Comparison of ENCODE assay signal across 10 mouse cellular contexts in the genomic region with DNA sequence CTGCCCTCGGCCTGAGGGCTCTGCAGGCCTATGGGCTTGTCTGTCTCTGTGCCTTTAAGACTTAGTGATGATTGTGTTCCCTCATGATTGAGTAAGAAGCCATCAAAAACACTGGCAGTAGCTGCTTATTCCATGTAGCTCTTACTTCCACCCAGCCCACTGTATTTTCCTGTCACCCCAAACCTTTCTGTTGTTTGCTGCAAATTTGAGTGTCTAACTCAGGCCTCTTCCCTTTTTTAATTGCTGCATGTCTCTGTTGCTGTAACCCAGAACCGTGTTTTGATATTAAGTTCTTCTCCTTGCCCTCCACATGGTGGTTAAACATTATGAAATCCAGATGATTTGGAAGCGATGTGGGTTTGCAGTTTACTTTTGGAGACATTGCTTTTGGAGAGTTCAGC.
DNase-seq lines count a peak whose midpoint lies in the region; ATAC-seq and TF ChIP-seq lines count a peak whose summit lies in the region.
"Had no signal": no experiment of that assay in that cellular context is flagged by ENCODE, and none has a peak within 500 bp of the region (broad histone marks: within the 10 kb centered on the region; RNA-seq: fewer than 3 reads in every experiment).

No protein-coding gene starts in this region.

- ATAC-seq in liver, embryonic 15.5 days (ENCODE audit: insufficient read depth): no peak
- no peak for ATAC-seq in liver, embryonic 12.5 days
- peak; percentile 41; the same call in 1 of the 2 replicates for ATAC-seq in embryonic facial prominence, embryonic 14.5 days (ENCODE audit: low read depth)
- peak; percentile 73 for ATAC-seq in liver, postnatal 0 days
- ATAC-seq in stomach, embryonic 15.5 days (ENCODE audit: insufficient read depth, low FRiP score, low read depth): no peak
- no peak for ATAC-seq in hindbrain, embryonic 11.5 days (ENCODE audit: low FRiP score)

- H3K4me1 ChIP-seq in liver, embryonic 15.5 days (replicated peaks): no peaks in the 10 kb centered on the region
- H3K4me1 ChIP-seq in liver, embryonic 12.5 days: no peaks in the 10 kb centered on the region
- peaks cover 12% of the 10 kb centered on the region for H3K4me1 ChIP-seq in embryonic facial prominence, embryonic 14.5 days (ENCODE audit: control insufficient read depth, insufficient read depth, low read length)
- H3K4me1 ChIP-seq in liver, postnatal 0 days (ENCODE audit: insufficient read depth): peaks cover 3% of the 10 kb centered on the region; the same call in 1 of the 2 replicates
- H3K4me1 ChIP-seq in stomach, embryonic 15.5 days: 0 out of 2 replicates have a peak, but pooled peaks cover 2% of the 10 kb centered on the region
- no peaks in the 10 kb centered on the region for H3K4me1 ChIP-seq in hindbrain, embryonic 11.5 days (replicated peaks; ENCODE audit: control insufficient read depth, insufficient read depth, low read length)
- H3K4me1 ChIP-seq: hindbrain, embryonic 15.5 days had no signal

- H3K9ac ChIP-seq in liver, embryonic 15.5 days: no peak overlapping the region
- no peak overlapping the region for H3K9ac ChIP-seq in liver, embryonic 12.5 days
- H3K9ac ChIP-seq in embryonic facial prominence, embryonic 14.5 days (ENCODE audit: low read depth, low read length): 0 out of 2 replicates have a peak overlapping the region, but pooled peaks have one; percentile 6
- H3K9ac ChIP-seq in liver, postnatal 0 days (replicated peaks): no peak overlapping the region
- no peak overlapping the region for H3K9ac ChIP-seq in stomach, embryonic 15.5 days
- no peak overlapping the region for H3K9ac ChIP-seq in hindbrain, embryonic 11.5 days (ENCODE audit: low read depth, low read length)
- H3K9ac ChIP-seq: hindbrain, embryonic 15.5 days; liver, embryonic 14.5 days had no signal

- no peak for TF ChIP-seq EP300 in liver, postnatal 0 days (IDR thresholded peaks at IDR 0.05; ENCODE audit: low read depth)

- no peak overlapping the region for H3K4me3 ChIP-seq in liver, embryonic 15.5 days (replicated peaks)
- H3K4me3 ChIP-seq in liver, embryonic 12.5 days: no peak overlapping the region
- H3K4me3 ChIP-seq in embryonic facial prominence, embryonic 14.5 days (ENCODE audit: low read depth, low read length): 0 out of 2 replicates have a peak overlapping the region, but pooled peaks have one; percentile 10
- no peak overlapping the region for H3K4me3 ChIP-seq in liver, postnatal 0 days (ENCODE audit: low read depth, low read length)
- no peak overlapping the region for H3K4me3 ChIP-seq in stomach, embryonic 15.5 days (replicated peaks)
- H3K4me3 ChIP-seq in hindbrain, embryonic 11.5 days (ENCODE audit: low read depth, low read length): no peak overlapping the region
- H3K4me3 ChIP-seq: hindbrain, embryonic 15.5 days had no signal

- H3K27ac ChIP-seq in liver, embryonic 15.5 days (replicated peaks): peak overlapping the region; percentile 48
- H3K27ac ChIP-seq in liver, embryonic 12.5 days: no peak overlapping the region
- peak overlapping the region; percentile 81 for H3K27ac ChIP-seq in embryonic facial prominence, embryonic 14.5 days (replicated peaks; ENCODE audit: low read depth, low read length)
- H3K27ac ChIP-seq in liver, postnatal 0 days (ENCODE audit: low read depth): peak overlapping the region; percentile 29; the same call in 1 of the 2 replicates
- H3K27ac ChIP-seq in stomach, embryonic 15.5 days: peak overlapping the region; percentile 63
- H3K27ac ChIP-seq in hindbrain, embryonic 11.5 days (ENCODE audit: low read depth, low read length): no peak overlapping the region
- H3K27ac ChIP-seq: hindbrain, embryonic 15.5 days; liver, embryonic 14.5 days had no signal

- WGBS in liver, embryonic 15.5 days (ENCODE audit: insufficient replicate concordance): 54% methylated on average over 3 of the region's 3 CpGs
- WGBS in liver, embryonic 12.5 days (ENCODE audit: insufficient replicate concordance): 56% methylated on average over 3 of the region's 3 CpGs
- 40% methylated on average over 3 of the region's 3 CpGs for WGBS in embryonic facial prominence, embryonic 14.5 days
- WGBS in liver, postnatal 0 days (ENCODE audit: insufficient replicate concordance): 50% methylated on average over 3 of the region's 3 CpGs
- 49% methylated on average over 3 of the region's 3 CpGs for WGBS in stomach, embryonic 15.5 days
- WGBS in hindbrain, embryonic 11.5 days: 80% methylated on average over 3 of the region's 3 CpGs

- no peak overlapping the region for H3K4me2 ChIP-seq in liver, embryonic 15.5 days
- H3K4me2 ChIP-seq in liver, embryonic 12.5 days: no peak overlapping the region
- H3K4me2 ChIP-seq in embryonic facial prominence, embryonic 14.5 days (ENCODE audit: low read depth, low read length): peak overlapping the region; percentile 43
- H3K4me2 ChIP-seq in liver, postnatal 0 days (ENCODE audit: low read depth, low read length): peak overlapping the region; percentile 53
- 0 out of 2 replicates have a peak overlapping the region, but pooled peaks have one; percentile 22 for H3K4me2 ChIP-seq in stomach, embryonic 15.5 days
- no peak overlapping the region for H3K4me2 ChIP-seq in hindbrain, embryonic 11.5 days (replicated peaks; ENCODE audit: low read depth, low read length)
- H3K4me2 ChIP-seq: hindbrain, embryonic 15.5 days had no signal

- no peaks in the 10 kb centered on the region for H3K36me3 ChIP-seq in liver, embryonic 15.5 days (replicated peaks)
- H3K36me3 ChIP-seq in liver, embryonic 12.5 days: no peaks in the 10 kb centered on the region
- peaks cover 10% of the 10 kb centered on the region; the same call in 1 of the 2 replicates for H3K36me3 ChIP-seq in embryonic facial prominence, embryonic 14.5 days (ENCODE audit: control insufficient read depth, insufficient read depth, low read length)
- H3K36me3 ChIP-seq in liver, postnatal 0 days (replicated peaks; ENCODE audit: insufficient read depth, low read length): no peaks in the 10 kb centered on the region; the same call in 1 of the 2 replicates
- no peaks in the 10 kb centered on the region for H3K36me3 ChIP-seq in stomach, embryonic 15.5 days
- H3K36me3 ChIP-seq in hindbrain, embryonic 11.5 days (ENCODE audit: control insufficient read depth, insufficient read depth, low read length): no peaks in the 10 kb centered on the region; the same call in 1 of the 2 replicates

- peak; percentile 66 for DNase-seq in embryonic facial prominence, embryonic 14.5 days (ENCODE audit: low spot score)
- no peak for DNase-seq in liver, postnatal 0 days
- DNase-seq in hindbrain, embryonic 11.5 days (ENCODE audit: low spot score): no peak
- no peak for DNase-seq in right cerebral cortex, postnatal 10 days (ENCODE audit: low spot score in 2 of 2)
- DNase-seq: layer of hippocampus, adult 9-11 months had no signal

- H3K27me3 ChIP-seq in liver, embryonic 15.5 days: no peaks in the 10 kb centered on the region
- no peaks in the 10 kb centered on the region for H3K27me3 ChIP-seq in liver, embryonic 12.5 days (replicated peaks)
- no peaks in the 10 kb centered on the region for H3K27me3 ChIP-seq in embryonic facial prominence, embryonic 14.5 days (replicated peaks; ENCODE audit: control insufficient read depth, insufficient read depth, low read length)
- no peaks in the 10 kb centered on the region for H3K27me3 ChIP-seq in liver, postnatal 0 days (ENCODE audit: insufficient read depth, low read length)
- H3K27me3 ChIP-seq in stomach, embryonic 15.5 days (replicated peaks): no peaks in the 10 kb centered on the region
- H3K27me3 ChIP-seq in hindbrain, embryonic 11.5 days (ENCODE audit: control insufficient read depth, insufficient read depth, low read length): no peaks in the 10 kb centered on the region
- H3K27me3 ChIP-seq: hindbrain, embryonic 15.5 days had no signal

- no peaks in the 10 kb centered on the region for H3K9me3 ChIP-seq in liver, embryonic 15.5 days (replicated peaks)
- H3K9me3 ChIP-seq in liver, embryonic 12.5 days (replicated peaks): no peaks in the 10 kb centered on the region
- H3K9me3 ChIP-seq in embryonic facial prominence, embryonic 14.5 days (ENCODE audit: control insufficient read depth, low read length): no peaks in the 10 kb centered on the region
- H3K9me3 ChIP-seq in liver, postnatal 0 days (ENCODE audit: low read length): no peaks in the 10 kb centered on the region
- no peaks in the 10 kb centered on the region for H3K9me3 ChIP-seq in stomach, embryonic 15.5 days
- H3K9me3 ChIP-seq in hindbrain, embryonic 11.5 days (ENCODE audit: control insufficient read depth, low read length): no peaks in the 10 kb centered on the region
- H3K9me3 ChIP-seq: hindbrain, embryonic 15.5 days had no signal

- TF ChIP-seq CTCF in liver, postnatal 0 days (IDR thresholded peaks at IDR 0.05; ENCODE audit: low read depth): no peak

Comparison
In these comparisons a context has a peak if more than half of its experiments do, and no peak if none do; other contexts are left out.
1. ATAC-seq: peak in embryonic facial prominence, embryonic 14.5 days (single experiment) and liver, postnatal 0 days (single experiment); none in liver, embryonic 15.5 days (single experiment), liver, embryonic 12.5 days (single experiment), stomach, embryonic 15.5 days (single experiment) and hindbrain, embryonic 11.5 days (single experiment).
2. H3K27ac ChIP-seq: peak in liver, embryonic 15.5 days (single experiment), embryonic facial prominence, embryonic 14.5 days (single experiment), liver, postnatal 0 days (single experiment) and stomach, embryonic 15.5 days (single experiment); none in liver, embryonic 12.5 days (single experiment) and hindbrain, embryonic 11.5 days (single experiment).
3. H3K4me2 ChIP-seq: peak in embryonic facial prominence, embryonic 14.5 days (single experiment), liver, postnatal 0 days (single experiment) and stomach, embryonic 15.5 days (single experiment); none in liver, embryonic 15.5 days (single experiment), liver, embryonic 12.5 days (single experiment) and hindbrain, embryonic 11.5 days (single experiment).